Mouse (Mus musculus) cerebellum, adult 18-20 months (tissue): ENCODE measurements around the gene Ankrd26.
"Not testable (repeated sequence)": the region's sequence is repeated elsewhere in the genome, so short reads cannot be mapped to it uniquely, and the experiment has no call there.

Source experiments
- DNase-seq, 2 experiments: peaks; one replicate each; pipeline ENCODE4 v3.0.0; 2021

The Ankrd26 gene

DNA sequence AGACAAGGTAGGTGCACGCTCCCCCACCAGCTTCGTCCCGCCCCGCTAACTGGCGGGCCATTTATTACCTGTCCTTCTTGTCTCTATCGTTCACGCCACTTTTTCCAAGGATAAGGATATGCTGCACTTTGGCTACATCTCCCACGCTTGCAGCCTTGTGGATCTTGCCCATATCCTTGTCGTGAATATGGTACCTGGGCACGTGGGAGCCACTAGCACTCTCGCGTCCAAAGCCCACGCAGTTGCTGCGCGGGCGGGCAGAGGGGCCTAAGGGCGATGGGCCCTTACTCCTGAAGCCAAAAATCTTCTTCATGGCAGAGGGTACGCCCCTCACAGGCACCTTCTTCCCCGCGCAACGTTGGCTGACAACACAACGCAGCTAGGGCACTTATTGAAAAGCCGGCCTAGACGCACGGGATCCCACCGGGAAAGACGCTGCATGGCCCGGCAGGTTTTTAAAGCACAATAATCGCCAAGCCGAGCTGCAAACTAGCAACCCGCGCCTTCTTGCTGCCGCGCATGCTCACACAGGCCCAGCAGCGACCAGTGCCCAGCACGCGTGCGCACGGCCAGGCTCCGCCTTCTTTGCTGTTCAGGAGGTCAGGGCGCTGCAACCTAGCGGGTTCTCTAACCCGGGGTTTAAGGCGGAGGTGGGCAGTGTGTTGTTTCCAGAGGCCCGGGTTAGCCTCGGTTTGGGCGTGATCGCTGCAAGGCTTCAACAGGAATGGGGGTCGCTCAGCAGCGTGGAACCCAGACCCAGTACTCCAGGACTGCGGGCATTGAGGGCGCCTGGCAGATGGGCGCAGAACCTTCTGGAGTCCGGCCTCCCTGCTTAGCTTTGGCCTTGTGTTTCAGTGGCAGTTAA, at the start of gene Ankrd26:
Gene Ankrd26, minus strand, starts transcription at position 482 of the 865 bp plus-strand sequence.
- DNase-seq = peak; percentile 95 to 97

- peak; percentile 25 to 28 for DNase-seq
These were observed 46.9 kb upstream of the Ankrd26 start for GRCm38 (mm10) chr6:118608906-118609305.

DNA sequence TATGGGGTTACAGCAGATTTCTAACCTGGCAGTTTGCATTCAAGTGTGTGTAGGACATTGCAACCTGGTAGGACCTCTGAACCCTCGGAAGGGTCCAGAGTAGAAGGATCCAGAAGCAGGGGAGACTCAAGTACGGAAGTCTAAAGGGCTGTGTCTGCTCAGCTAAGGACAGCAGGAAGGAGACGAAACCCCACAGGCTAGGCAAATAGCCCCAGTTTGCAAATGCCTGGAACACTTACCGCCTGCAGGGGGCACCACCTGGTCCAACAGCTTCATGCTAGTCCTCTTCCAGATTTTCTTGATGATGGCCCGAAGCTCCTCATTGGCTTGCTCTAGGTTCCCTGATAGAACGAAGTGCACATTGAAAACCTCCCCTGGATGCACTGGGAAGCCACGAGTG, 43.9 kb upstream of the Ankrd26 start:
- DNase-seq = peak; percentile 46 to 58

DNA sequence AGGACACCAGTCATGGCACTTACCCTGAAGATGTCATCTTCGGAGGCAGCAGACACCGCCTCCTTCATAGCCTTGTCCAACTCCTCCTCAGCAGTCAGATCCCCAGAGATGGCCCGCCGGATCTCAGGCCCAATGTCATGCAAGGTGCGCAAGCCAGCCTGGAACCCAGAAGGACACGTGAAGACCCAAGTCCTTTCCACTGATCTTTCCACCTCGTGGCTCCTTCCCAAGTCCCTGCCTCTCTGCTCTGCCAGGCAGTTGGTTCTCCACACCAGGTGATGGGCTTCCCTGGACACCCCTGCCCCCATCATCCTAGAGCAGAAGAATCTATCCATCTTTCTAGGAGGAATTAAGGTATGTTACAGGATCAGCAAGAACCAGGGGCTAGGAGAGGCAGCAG, 41.8 kb upstream of the Ankrd26 start:
- DNase-seq = no peak

DNA sequence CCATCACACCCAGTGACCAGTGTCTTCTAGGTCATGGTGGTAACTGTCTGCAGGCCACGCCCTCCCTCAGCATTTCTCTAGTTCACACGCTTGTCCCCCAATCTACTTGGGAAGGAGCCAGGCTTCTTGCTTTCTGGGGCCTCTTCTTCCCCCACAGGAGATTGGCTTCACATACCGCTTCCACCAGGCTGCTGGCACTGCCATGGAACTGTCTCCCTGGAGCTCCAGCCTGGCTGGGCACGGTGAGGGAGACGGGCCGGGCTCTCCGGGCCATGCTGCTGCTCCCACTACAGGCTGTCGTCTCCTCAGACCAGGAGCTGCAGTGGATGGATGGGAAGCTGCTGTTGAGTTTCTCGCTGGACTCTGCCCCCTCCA, 33.6 kb upstream of the Ankrd26 start:
- peak; percentile 28 to 42 for DNase-seq

DNA sequence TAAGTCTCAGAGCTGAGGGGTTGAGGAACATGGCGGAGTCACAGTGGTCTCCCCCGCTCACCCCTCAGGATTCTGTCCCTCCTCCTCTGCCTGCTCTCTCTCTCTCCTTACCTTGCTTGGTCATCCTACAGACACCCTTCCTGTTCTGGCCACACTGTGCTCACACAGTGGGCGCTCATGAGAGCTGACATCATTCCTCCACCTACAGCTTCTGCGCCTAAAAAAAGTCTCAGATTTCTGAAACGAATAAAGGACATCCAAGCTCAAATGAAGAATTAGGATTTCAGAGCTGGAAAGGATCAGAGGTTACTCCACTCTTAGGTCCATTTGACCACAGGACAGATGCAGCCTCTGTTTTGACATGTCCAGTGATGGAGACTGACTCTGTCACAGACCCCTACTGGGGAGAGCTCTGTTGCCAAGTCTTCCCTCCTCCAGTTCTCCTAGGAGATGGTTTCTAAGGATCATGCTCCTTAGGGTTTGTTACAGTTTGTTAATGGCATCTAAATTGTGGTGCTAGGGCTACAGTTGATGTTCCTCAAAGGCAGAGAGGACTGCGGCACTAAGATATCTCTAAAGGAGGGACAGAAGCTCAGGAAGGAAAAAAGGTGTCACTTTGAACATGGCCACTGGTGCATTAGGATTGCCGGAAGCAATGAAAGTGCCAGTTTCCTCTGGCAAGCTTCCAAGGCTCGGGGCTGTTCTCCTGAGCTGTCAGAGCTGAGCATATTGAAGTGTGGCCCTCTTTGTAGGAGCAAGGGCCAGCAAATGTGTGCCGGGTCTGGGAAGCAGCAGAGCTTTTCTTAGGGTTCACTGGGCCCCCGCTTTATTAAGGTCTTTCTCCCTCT, 33.0 kb upstream of the Ankrd26 start:
- DNase-seq = peak; percentile 41 to 47

DNA sequence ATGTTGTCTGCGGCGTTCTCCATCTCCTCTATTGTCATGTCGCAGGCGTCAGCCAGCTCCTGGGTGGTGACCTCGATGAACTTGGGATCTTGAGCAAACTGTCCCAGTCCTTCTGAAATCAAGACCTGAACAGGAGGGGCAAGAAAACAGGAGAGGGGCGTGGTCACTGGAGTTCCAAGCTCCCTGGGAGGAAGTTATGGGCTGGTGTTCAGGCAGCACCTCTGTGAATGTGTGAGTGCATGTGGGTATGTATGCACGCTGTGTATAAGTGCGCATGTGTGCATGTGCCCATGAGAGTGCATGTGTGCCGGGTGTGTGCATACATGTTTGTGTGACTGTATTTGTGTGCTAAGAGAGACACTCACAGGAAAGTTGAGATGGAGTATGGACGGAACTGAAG, 32.0 kb upstream of the Ankrd26 start:
- no peak for DNase-seq

DNA sequence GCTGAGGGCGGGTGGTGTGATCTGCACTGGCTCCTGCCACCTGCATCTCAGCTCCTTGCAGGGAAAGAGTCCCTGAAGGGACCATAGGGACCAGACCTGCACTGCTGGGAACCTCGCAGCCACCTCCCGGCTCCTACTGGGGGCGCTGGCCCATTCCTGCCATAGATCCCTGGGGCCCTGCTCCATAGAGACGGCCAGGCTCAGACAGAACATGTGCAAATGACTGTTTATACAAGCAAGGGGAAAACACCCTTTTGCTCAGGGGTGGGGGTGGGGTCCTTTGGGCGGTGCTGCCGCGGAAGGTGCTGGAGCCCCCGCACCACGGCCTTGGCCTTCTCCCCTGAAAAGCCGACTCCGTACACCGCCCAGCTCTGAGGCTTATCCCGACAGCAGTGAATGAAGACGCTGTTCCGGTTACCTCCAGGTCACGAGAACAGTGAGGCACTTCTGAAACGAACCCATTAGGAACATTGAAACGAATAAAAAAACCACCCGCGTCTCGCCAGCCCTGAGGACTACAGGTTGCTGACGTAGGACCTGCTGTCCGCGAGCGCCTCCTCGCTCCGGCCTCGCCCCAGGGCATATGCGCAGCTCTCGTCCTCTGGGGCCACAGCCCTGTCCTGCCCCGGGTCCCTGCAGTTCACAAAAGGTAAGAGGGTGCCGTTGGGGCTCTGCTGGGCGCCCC, 31.5 kb upstream of the Ankrd26 start:
- DNase-seq = no peak

DNA sequence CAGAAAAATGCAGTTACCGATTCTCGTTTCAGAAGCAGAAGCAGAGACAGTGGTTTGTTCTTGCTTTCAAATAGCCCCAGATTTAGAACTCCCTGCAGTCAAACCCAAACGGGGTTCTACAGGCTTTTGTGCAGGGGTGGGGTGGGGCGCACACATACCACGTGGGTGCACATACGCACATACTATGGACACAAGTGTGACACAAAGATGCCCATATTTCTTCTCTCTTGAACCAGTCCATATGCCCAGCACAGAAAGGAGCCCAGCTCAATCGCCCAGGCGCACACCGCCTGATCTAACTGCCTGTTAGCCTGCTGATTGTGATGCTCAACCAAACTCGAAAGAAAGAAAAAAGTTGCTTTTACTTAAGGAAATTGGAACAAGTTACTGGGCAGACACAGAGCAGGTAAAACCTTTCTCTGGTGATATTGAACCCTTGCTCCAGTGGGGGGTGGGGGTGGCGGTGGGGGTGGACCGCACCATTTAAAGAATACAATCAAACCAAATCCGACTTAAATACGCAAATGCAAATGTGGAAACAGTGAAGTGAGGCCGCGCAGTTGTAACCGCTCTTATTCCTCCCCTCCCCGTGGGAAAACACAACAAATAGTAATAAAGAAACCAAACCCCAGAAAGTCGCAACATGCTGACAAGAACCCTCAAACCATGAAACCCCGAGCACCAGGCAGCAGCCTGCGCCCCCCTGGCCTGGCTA, 30.8 kb upstream of the Ankrd26 start:
- DNase-seq = no peak

GRCm38 (mm10) chr6:118578741-118579140, 16.7 kb upstream of the Ankrd26 start:
- DNase-seq = not testable (repeated sequence)

GRCm38 (mm10) chr6:118574351-118574750, 12.3 kb upstream of the Ankrd26 start:
- DNase-seq = no peak

DNA sequence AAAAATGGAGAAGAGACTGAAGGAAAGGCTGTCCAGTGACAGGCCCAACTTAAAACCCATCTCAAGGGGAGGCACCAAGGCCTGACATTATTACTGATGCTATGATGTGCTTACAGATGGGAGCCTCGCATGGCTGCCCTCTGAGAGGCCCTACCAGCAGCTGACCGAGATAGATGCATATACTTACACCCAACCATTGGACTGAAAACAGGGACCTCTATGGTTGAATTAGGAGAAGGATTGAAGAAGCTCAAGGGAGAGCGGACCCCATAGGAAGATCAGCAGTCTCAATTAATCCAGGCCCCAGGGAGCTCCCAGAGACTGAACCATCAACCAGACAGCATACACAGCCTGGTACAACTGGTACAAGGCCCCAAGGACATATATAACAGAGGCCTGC, 5.8 kb upstream of the Ankrd26 start:
- DNase-seq = no peak

DNA sequence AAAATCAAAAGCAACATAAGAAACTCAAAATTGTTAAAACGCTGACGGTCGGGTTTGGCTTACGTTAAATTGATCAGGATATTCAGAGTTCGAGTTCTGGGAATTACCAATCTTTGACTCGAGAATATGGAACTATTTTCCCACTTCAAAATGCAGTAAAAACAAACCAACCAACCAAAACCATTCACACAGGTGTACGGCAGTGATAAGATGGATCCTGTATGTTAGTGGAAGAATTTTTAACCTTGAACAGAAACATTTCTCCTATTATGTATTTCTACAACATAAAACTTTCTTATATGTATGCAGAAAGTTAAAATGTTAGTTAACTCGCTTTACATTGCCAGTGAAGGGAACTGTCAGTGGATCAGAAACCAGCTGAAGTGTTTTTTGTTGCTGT, 801 bp downstream of the Ankrd26 start:
- DNase-seq = no peak

DNA sequence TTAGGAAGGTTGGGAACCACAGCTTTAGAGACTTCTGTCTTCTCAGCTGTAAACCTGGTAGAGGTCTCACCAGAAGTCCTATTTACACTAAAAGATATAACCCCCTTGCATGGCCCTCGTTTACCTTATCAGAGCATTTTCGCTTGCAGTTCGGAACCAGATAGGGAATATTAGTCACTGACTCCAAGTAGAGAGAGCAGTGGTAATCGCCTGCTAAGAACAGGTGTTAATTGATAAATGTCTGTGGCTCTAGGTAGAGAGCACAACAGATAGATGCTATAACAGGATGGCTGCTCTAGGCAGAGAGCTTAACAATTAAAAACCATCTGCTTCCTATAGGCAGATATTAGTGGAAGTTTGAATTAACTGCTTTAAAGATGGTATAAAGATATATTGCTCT, 23.4 kb downstream of the Ankrd26 start:
- no peak for DNase-seq

DNA sequence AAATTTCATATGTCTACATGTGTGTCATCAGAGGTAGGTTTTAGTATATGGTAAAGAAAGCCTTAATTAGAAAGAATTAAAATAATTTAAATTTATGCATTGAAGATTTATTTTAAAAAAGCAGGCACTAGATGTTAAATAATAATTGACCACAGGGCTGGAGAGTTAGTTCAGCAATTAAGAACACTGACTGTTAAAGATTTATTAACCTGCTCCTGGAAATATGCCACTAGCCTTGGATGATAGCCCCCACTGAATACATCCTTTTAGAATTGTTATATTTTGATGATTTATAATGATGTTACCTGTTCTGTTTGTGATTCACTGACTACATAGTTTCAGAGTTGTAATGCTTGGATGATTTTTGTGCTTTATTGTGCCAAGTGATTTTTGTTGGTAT, 24.8 kb downstream of the Ankrd26 start:
- DNase-seq = not testable (repeated sequence)

DNA sequence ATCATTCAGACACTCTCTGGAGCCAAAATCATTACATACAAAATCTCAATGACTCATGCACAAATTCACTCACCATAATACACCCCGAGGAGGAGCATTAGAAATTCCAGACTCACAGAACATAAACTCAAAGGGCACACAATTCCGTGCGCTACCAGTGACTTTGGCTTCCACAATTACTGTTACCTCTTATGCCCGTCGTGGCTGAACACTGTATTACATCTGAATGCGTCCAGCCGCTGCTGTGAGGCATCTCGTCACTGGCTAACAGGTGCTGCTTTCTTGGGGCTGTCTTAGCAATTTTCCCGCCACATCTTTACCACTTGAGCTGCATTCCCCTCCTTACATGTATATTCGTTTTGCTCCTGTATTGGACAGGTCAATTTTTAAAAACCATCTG, 26.7 kb downstream of the Ankrd26 start:
- no peak for DNase-seq

- DNase-seq = no peak
These were observed 28.6 kb downstream of the Ankrd26 start for GRCm38 (mm10) chr6:118533381-118533780.

DNA sequence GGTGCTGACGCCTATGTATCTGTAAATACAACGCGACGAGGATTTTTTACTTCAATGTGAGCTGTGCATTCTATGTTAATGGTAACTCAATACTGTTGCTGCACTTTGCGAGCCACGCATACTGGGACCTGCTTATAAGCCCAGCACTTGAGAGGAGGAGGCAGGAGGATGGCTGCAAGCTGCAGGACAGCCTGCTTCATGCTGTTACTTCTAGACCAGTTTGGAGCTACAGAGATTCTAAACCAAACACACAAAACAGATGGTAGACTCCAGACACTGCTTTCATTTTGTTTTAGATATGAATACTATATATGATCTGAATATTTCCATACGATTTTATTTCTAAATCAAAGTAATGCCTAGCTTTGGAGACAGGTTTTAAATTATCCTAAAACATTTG, 41.4 kb downstream of the Ankrd26 start:
- DNase-seq = no peak

DNA sequence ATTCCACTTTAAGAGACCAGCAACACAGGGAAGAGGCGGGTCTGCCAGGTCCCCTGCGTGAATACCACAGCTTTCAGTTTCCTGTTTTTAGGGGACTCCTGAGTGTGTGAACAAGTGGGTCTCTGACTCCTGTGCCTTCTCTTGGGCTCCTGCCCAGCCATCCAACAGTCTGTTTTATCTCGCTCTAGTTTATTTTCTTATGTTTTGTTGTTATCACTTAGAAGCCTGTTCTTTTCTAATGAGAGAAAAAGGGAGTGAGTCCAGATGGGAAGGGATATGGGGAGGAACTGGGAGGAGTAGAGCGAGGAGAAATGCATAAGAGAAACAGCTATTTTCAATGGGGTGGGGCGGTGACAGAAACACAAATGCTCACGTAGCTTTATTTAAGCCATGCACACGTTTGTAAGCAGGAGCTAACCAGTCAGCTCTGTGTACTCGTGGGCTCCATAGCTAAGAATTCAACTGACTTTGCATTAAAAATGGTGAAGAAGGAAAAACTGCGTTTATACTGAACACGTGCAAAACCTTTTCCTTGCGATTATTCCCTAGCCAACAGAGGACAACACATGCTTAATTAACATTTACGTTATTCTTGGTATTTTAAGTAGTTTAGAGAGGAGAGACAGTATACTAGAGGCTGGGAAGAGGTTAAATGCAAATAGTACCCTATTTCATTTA, 48.6 kb downstream of the Ankrd26 start:
- DNase-seq = no peak

- DNase-seq = no peak
These were observed 63.0 kb downstream of the Ankrd26 start for GRCm38 (mm10) chr6:118499010-118499409.

- DNase-seq = no peak
These were observed 79.9 kb downstream of the Ankrd26 start for GRCm38 (mm10) chr6:118482125-118482524.
